Mouse (Mus musculus) hematopoietic multipotent progenitor cell, adult 10-12 weeks (in vitro differentiated cells): ENCODE results near the gene Olfr118. TPM values are rescaled to one million over a fixed set of nuclear protein-coding genes. Genes with fewer than 3 reads are reported as not detected.

ENCODE experiments used
- polyA plus RNA-seq: library from polyadenylated mRNA; stranded (reverse); fragments of >175 nt; gene quantifications from 2 replicates; pipeline ENCODE4 v1.2.3, GENCODE M21; 2012; ENCODE audit warnings: low replicate concordance

Gene Olfr118
- polyA plus RNA-seq = not detected in 2 replicates

DNA sequence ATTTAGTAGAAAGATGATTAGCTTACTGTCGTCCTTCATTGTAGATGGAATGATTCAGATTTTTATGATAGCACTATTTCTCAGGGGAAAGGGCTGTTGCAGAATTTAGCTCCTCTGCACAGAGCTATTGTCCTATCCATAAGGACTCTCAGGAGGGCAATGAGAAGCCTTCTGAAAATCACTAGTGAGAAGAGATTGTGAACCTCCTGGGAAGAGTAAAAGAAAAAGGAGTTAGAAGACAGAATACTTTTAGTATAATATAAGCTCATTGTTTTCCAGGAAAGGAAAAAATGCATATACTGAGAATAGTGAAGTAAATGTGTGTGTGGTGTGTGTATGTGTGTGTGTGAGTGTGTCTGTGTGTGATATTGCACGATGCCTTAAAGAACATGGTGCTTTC lies at the start of gene Olfr118:
Gene Olfr118 (plus strand): TSS at position 301 of the 400 bp plus-strand sequence.

GRCm38 (mm10) chr17:37627009-37627408 lies 39.8 kb upstream of the Olfr118 start, which contains the start of the genes Olfr115 and Olfr116:
Gene Olfr115 (minus strand): TSS chr17:37627109.
Gene Olfr116 (minus strand): TSS chr17:37627199.

GRCm38 (mm10) chr17:37663682-37664081 lies 3.1 kb upstream of the Olfr118 start, which contains the start of gene Olfr117:
Gene Olfr117 (minus strand): TSS chr17:37663782.

DNA sequence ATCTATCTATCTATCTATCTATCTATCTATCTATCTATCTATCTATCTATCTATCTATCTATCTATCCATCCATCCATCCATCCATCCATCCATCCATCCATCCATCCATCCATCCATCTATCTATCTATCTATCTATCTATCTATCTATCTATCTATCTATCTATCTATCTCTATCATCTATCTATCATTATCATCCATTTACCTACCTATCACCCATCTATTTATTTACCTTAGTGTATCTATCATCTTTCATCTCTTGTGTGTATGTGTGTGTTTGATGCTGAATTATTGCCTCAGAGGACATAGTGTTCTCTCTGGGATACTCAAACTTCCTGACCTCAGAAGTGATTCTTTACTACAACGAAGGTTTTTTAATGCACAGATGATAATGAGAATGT lies 29.5 kb downstream of the Olfr118 start, which contains the start of gene Olfr119:
Gene Olfr119 (plus strand): TSS at position 301 of the 400 bp plus-strand sequence.

GRCm38 (mm10) chr17:37721508-37721907 lies 54.7 kb downstream of the Olfr118 start, which contains the start of gene Olfr120:
Gene Olfr120 (plus strand): TSS chr17:37721808.

Other genes starting within 250 kb of the Olfr118 start
- gene Olfr108, start 221.5 kb upstream of the Olfr118 start, polyA plus RNA-seq = not detected in 2 replicates
- not detected in 2 replicates for gene Olfr109, start 208.1 kb upstream of the Olfr118 start, polyA plus RNA-seq
- gene H2-M2, start 183.4 kb upstream of the Olfr118 start, polyA plus RNA-seq = 0.64 and 1.3 TPM in 2 replicates
- gene Olfr110, start 174.5 kb upstream of the Olfr118 start, polyA plus RNA-seq = not detected in 2 replicates
- gene Olfr111, start 159.0 kb upstream of the Olfr118 start, polyA plus RNA-seq = not detected in 2 replicates
- gene Olfr112, start 97.5 kb upstream of the Olfr118 start, polyA plus RNA-seq = not detected in 2 replicates
- gene Olfr113, start 89.3 kb upstream of the Olfr118 start, polyA plus RNA-seq = not detected in 2 replicates
- not detected in 2 replicates for gene Olfr114, start 74.2 kb upstream of the Olfr118 start, polyA plus RNA-seq
- gene Olfr115, start 39.9 kb upstream of the Olfr118 start, polyA plus RNA-seq = not detected in 2 replicates
- not detected in 2 replicates for gene Olfr116, start 39.8 kb upstream of the Olfr118 start, polyA plus RNA-seq
- not detected in 2 replicates for gene Olfr117, start 3.2 kb upstream of the Olfr118 start, polyA plus RNA-seq
- gene Olfr119, start 29.6 kb downstream of the Olfr118 start, polyA plus RNA-seq = not detected in 2 replicates
- gene Olfr120, start 54.8 kb downstream of the Olfr118 start, polyA plus RNA-seq = not detected in 2 replicates
- gene Olfr121, start 81.9 kb downstream of the Olfr118 start, polyA plus RNA-seq = not detected in 2 replicates
- gene Olfr122, start 101.6 kb downstream of the Olfr118 start, polyA plus RNA-seq = not detected in 2 replicates
- gene Olfr123, start 126.5 kb downstream of the Olfr118 start, polyA plus RNA-seq = not detected in 2 replicates
- gene Olfr124, start 132.9 kb downstream of the Olfr118 start, polyA plus RNA-seq = not detected in 2 replicates
- gene Olfr125, start 166.0 kb downstream of the Olfr118 start, polyA plus RNA-seq = not detected in 2 replicates
- gene Olfr126, start 180.5 kb downstream of the Olfr118 start, polyA plus RNA-seq = not detected in 2 replicates
- not detected in 2 replicates for gene Olfr127, start 233.4 kb downstream of the Olfr118 start, polyA plus RNA-seq